Mouse (Mus musculus) forebrain, embryonic 16.5 days (tissue): ENCODE data around the gene Wfdc21. TPM values are rescaled to one million over a fixed set of nuclear protein-coding genes. Genes with fewer than 3 reads are reported as not detected.

Source experiments
- polyA plus RNA-seq: library from polyadenylated mRNA; unstranded; fragments of >200 nt; fragmentation: Nextera tagmentation; extraction: Ambion mirVana; gene quantifications from 2 replicates; pipeline ENCODE4 v1.2.1, GENCODE M21; 2015

Gene Wfdc21
- polyA plus RNA-seq, 1 experiment from 2014 or later = not detected

Other genes starting within 250 kb of the Wfdc21 start
- gene Heatr9, start 224.8 kb upstream of the Wfdc21 start, polyA plus RNA-seq = not detected in 2 replicates
- gene Ccl5, start 216.4 kb upstream of the Wfdc21 start, polyA plus RNA-seq = 0.60 TPM in 1 of 2 replicates, not detected in the other
- gene Ccl9, start 168.3 kb upstream of the Wfdc21 start, polyA plus RNA-seq = 1.9 TPM in 2 replicates
- 1.9 and 2.4 TPM in 2 replicates for gene Ccl6, start 153.9 kb upstream of the Wfdc21 start, polyA plus RNA-seq
- gene Rpl9-ps1, start 101.3 kb upstream of the Wfdc21 start, polyA plus RNA-seq = not detected in 2 replicates
- 0.67 and 1.8 TPM in 2 replicates for gene Ccl3, start 97.6 kb upstream of the Wfdc21 start, polyA plus RNA-seq
- gene Ccl4, start 84.4 kb upstream of the Wfdc21 start, polyA plus RNA-seq = 0.93 TPM in 1 of 2 replicates, not detected in the other
- not detected in 2 replicates for gene Wfdc17, start 42.9 kb upstream of the Wfdc21 start, polyA plus RNA-seq
- not detected in 2 replicates for gene Wfdc18, start 37.9 kb upstream of the Wfdc21 start, polyA plus RNA-seq
- 34.5 and 41.0 TPM in 2 replicates for gene Heatr6, start 6.8 kb downstream of the Wfdc21 start, polyA plus RNA-seq
- 0.16 TPM in 1 of 2 replicates, not detected in the other for gene Hnf1b, start 103.1 kb downstream of the Wfdc21 start, polyA plus RNA-seq
- gene Ddx52, start 195.1 kb downstream of the Wfdc21 start, polyA plus RNA-seq = 28.7 and 29.9 TPM in 2 replicates
- 34.9 and 37.6 TPM in 2 replicates for gene Synrg, start 217.5 kb downstream of the Wfdc21 start, polyA plus RNA-seq